Mouse (Mus musculus): ENCODE measurements around the gene Olfr868. TPM values are rescaled to one million over a fixed set of nuclear protein-coding genes. Genes with fewer than 3 reads are reported as not detected.

Olfr868 gene
- not detected in 2 replicates for polyA plus RNA-seq (2014; fragmentation: Nextera tagmentation; extraction: Ambion mirVana)

DNA sequence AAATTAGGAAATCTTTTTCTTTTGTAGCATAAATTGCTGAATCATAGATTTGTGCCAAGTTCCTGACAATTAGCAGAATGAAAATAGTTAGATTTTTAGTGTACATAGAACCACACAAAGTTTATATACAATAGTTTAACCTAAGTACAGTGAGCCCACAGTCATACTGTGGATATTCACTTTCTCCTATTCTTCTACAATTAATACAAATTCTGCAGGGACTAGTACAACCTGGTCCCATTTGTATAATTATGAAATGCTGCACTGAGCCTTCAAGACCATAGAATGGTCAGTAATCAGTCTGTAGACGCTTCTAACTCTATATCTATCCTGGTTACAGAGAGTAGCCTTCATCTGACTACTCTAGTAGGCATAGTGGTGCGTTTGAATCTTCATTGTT is at the start of gene Olfr868:
TSS of gene Olfr868 (plus strand) at position 301 of the 400 bp plus-strand sequence.
- Histone ChIP-seq H3K9ac (ENCODE audit: low read depth, low read length) (no peak within 1 kb of the TSS), H3K4me1 (ENCODE audit: control insufficient read depth, insufficient read depth, low read length) (no peaks in the 10 kb centered on the region), H3K4me2 (no peak within 1 kb of the TSS), H3K36me3 (ENCODE audit: control insufficient read depth, insufficient read depth, low read length) (no peaks in the 10 kb centered on the region), H3K4me3 (ENCODE audit: low read depth, low read length) (no peak within 1 kb of the TSS), H3K27ac (ENCODE audit: low read depth, low read length) (no peak within 1 kb of the TSS), H3K27me3 (ENCODE audit: control insufficient read depth, insufficient read depth, low read length) (no peaks in the 10 kb centered on the region), H3K9me3 (replicated peaks; ENCODE audit: control insufficient read depth, low read length) (0 out of 2 replicates have a peak, but pooled peaks cover 4% of the 10 kb centered on the region)
- ATAC-seq (replicated peaks; ENCODE audit: insufficient number of reproducible peaks, low FRiP score, low TSS enrichment): no peak
- WGBS (ENCODE audit: insufficient replicate concordance): 43% methylated on average over 2 of the region's 2 CpGs

GRCm38 (mm10) chr9:20057462-20057861 is 41.0 kb upstream of the Olfr868 start, which contains the start of gene Olfr867:
Gene Olfr867, minus strand, starts transcription at chr9:20057562.
- H3K4me1 ChIP-seq (ENCODE audit: control insufficient read depth, insufficient read depth, low read length): no peaks in the 10 kb centered on the region
- no peak within 1 kb of the TSS for H3K27ac ChIP-seq (ENCODE audit: low read depth, low read length)
- 63% methylated on average over 1 of the region's 1 CpGs for WGBS (ENCODE audit: insufficient replicate concordance)
- no peaks in the 10 kb centered on the region for H3K27me3 ChIP-seq (ENCODE audit: control insufficient read depth, insufficient read depth, low read length)
- H3K4me3 ChIP-seq (ENCODE audit: low read depth, low read length): no peak within 1 kb of the TSS
- H3K9me3 ChIP-seq (replicated peaks; ENCODE audit: control insufficient read depth, low read length): no peaks in the 10 kb centered on the region
- H3K9ac ChIP-seq (ENCODE audit: low read depth, low read length): no peak within 1 kb of the TSS
- no peak within 1 kb of the TSS for H3K4me2 ChIP-seq
- no peak for ATAC-seq (replicated peaks; ENCODE audit: insufficient number of reproducible peaks, low FRiP score, low TSS enrichment)
- H3K36me3 ChIP-seq (ENCODE audit: control insufficient read depth, insufficient read depth, low read length): no peaks in the 10 kb centered on the region

- Histone ChIP-seq H3K4me2 (no peak overlapping the region), H3K36me3 (ENCODE audit: control insufficient read depth, insufficient read depth, low read length) (no peaks in the 10 kb centered on the region), H3K27ac (ENCODE audit: low read depth, low read length) (no peak overlapping the region), H3K4me1 (ENCODE audit: control insufficient read depth, insufficient read depth, low read length) (no peaks in the 10 kb centered on the region), H3K9ac (ENCODE audit: low read depth, low read length) (no peak overlapping the region), H3K9me3 (replicated peaks; ENCODE audit: control insufficient read depth, low read length) (peaks cover 3% of the 10 kb centered on the region; the same call in 1 of the 2 replicates), H3K27me3 (ENCODE audit: control insufficient read depth, insufficient read depth, low read length) (no peaks in the 10 kb centered on the region), H3K4me3 (ENCODE audit: low read depth, low read length) (no peak overlapping the region)
- no peak for ATAC-seq (replicated peaks; ENCODE audit: insufficient number of reproducible peaks, low FRiP score, low TSS enrichment)
- 70% methylated on average over 3 of the region's 3 CpGs for WGBS (ENCODE audit: insufficient replicate concordance)
Measured at GRCm38 (mm10) chr9:20070236-20070635, 28.2 kb upstream of the Olfr868 start.

DNA sequence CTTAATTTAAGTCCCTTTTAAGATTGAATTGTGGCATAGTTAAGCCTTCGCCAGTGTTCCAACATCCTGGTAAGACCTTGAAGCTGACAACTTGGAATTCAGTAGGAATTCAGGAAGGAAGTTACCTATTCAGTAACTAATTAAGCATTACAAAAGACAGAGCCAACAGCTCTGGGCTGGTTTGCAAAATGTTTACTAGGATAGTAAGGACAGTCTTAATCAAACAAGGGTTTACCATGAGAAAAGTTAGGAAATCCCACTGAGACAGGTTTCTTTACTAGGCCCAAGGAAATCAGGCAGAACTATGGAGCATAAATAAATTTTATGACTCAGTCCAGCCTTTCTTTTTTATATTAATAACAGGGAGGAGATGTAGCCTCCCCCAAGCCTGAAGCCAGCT is 27.1 kb upstream of the Olfr868 start:
- no peak overlapping the region for H3K27ac ChIP-seq (ENCODE audit: low read depth, low read length)
- H3K4me2 ChIP-seq: no peak overlapping the region
- WGBS (ENCODE audit: insufficient replicate concordance): 89% methylated on average over 1 of the region's 1 CpGs
- H3K9ac ChIP-seq (ENCODE audit: low read depth, low read length): no peak overlapping the region
- no peak for ATAC-seq (replicated peaks; ENCODE audit: insufficient number of reproducible peaks, low FRiP score, low TSS enrichment)
- H3K9me3 ChIP-seq (replicated peaks; ENCODE audit: control insufficient read depth, low read length): peaks cover 3% of the 10 kb centered on the region; the same call in 1 of the 2 replicates
- no peak overlapping the region for H3K4me3 ChIP-seq (ENCODE audit: low read depth, low read length)
- no peaks in the 10 kb centered on the region for H3K36me3 ChIP-seq (ENCODE audit: control insufficient read depth, insufficient read depth, low read length)
- H3K4me1 ChIP-seq (ENCODE audit: control insufficient read depth, insufficient read depth, low read length): no peaks in the 10 kb centered on the region
- H3K27me3 ChIP-seq (ENCODE audit: control insufficient read depth, insufficient read depth, low read length): no peaks in the 10 kb centered on the region

GRCm38 (mm10) chr9:20073523-20074177 is 24.8 kb upstream of the Olfr868 start:
- H3K4me1 ChIP-seq (ENCODE audit: control insufficient read depth, insufficient read depth, low read length): no peaks in the 10 kb centered on the region
- H3K36me3 ChIP-seq (ENCODE audit: control insufficient read depth, insufficient read depth, low read length): no peaks in the 10 kb centered on the region
- H3K27me3 ChIP-seq (ENCODE audit: control insufficient read depth, insufficient read depth, low read length): no peaks in the 10 kb centered on the region
- H3K27ac ChIP-seq (ENCODE audit: low read depth, low read length): no peak overlapping the region
- WGBS (ENCODE audit: insufficient replicate concordance): 49% methylated on average over 7 of the region's 7 CpGs
- H3K9ac ChIP-seq (ENCODE audit: low read depth, low read length): no peak overlapping the region
- no peak overlapping the region for H3K4me3 ChIP-seq (ENCODE audit: low read depth, low read length)
- peaks cover 3% of the 10 kb centered on the region; the same call in 1 of the 2 replicates for H3K9me3 ChIP-seq (replicated peaks; ENCODE audit: control insufficient read depth, low read length)
- H3K4me2 ChIP-seq: no peak overlapping the region
- no peak for ATAC-seq (replicated peaks; ENCODE audit: insufficient number of reproducible peaks, low FRiP score, low TSS enrichment)

DNA sequence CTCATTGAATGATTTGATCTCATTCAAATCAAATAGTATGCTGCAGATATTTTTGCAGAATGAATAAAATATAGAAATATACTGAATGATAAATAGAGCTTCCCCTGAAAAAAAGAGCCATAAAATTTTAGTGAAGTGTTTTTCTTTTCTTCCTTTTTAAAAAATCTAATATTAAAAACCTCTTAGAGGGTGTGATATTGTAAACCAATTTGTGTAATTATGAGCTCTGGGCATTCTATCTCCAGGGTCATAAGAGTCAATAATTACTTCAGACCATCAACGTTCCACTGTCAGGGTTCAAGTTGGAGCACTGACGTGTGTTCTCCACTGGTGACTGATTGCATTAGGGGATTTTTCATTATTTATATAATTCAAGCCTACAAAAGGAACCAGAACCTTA is 30.3 kb downstream of the Olfr868 start, which contains the start of gene Olfr869:
TSS of gene Olfr869 (plus strand) at position 301 of the 400 bp plus-strand sequence.
- no peak within 1 kb of the TSS for H3K9ac ChIP-seq (ENCODE audit: low read depth, low read length)
- H3K4me1 ChIP-seq (ENCODE audit: control insufficient read depth, insufficient read depth, low read length): no peaks in the 10 kb centered on the region
- H3K27me3 ChIP-seq (ENCODE audit: control insufficient read depth, insufficient read depth, low read length): no peaks in the 10 kb centered on the region
- H3K4me2 ChIP-seq: no peak within 1 kb of the TSS
- H3K36me3 ChIP-seq (ENCODE audit: control insufficient read depth, insufficient read depth, low read length): no peaks in the 10 kb centered on the region
- H3K27ac ChIP-seq (ENCODE audit: low read depth, low read length): no peak within 1 kb of the TSS
- 72% methylated on average over 2 of the region's 2 CpGs for WGBS (ENCODE audit: insufficient replicate concordance)
- H3K4me3 ChIP-seq (ENCODE audit: low read depth, low read length): no peak within 1 kb of the TSS
- no peak for ATAC-seq (replicated peaks; ENCODE audit: insufficient number of reproducible peaks, low FRiP score, low TSS enrichment)
- no peaks in the 10 kb centered on the region for H3K9me3 ChIP-seq (replicated peaks; ENCODE audit: control insufficient read depth, low read length)

DNA sequence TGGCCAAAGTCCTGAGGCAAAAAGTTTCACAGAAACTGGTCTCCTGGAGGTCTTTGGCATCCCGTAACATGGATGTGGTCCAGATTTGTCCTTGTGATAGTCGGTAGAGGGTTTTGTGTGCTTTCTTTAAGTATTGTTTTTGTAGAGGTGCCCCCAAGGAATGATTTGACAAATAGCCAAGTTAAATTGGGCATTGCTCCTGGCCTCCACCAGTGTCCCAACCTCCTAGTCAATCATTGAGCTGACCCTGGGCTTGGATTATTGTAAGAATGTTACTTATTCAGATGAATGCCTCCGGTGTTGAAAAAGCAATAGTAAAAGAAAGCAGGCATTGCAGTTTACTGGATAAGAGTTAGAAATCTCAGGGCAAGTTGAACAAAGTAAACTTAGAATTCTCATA is 51.3 kb downstream of the Olfr868 start:
- H3K27ac ChIP-seq (ENCODE audit: low read depth, low read length): no peak overlapping the region
- H3K9ac ChIP-seq (ENCODE audit: low read depth, low read length): no peak overlapping the region
- ATAC-seq (replicated peaks; ENCODE audit: insufficient number of reproducible peaks, low FRiP score, low TSS enrichment): no peak
- H3K27me3 ChIP-seq (ENCODE audit: control insufficient read depth, insufficient read depth, low read length): no peaks in the 10 kb centered on the region
- no peak overlapping the region for H3K4me2 ChIP-seq
- peaks cover 6% of the 10 kb centered on the region; the same call in 1 of the 2 replicates for H3K9me3 ChIP-seq (replicated peaks; ENCODE audit: control insufficient read depth, low read length)
- H3K4me1 ChIP-seq (ENCODE audit: control insufficient read depth, insufficient read depth, low read length): no peaks in the 10 kb centered on the region
- WGBS (ENCODE audit: insufficient replicate concordance): 74% methylated on average over 3 of the region's 3 CpGs
- H3K4me3 ChIP-seq (ENCODE audit: low read depth, low read length): no peak overlapping the region
- H3K36me3 ChIP-seq (ENCODE audit: control insufficient read depth, insufficient read depth, low read length): no peaks in the 10 kb centered on the region

All from heart, embryonic 11.5 days (tissue).